Mouse (Mus musculus): ENCODE measurements around the gene Slc30a2. TPM values are rescaled to one million over a fixed set of nuclear protein-coding genes. Genes with fewer than 3 reads are reported as not detected.

The Slc30a2 gene
- polyA plus RNA-seq, 1 experiment, result 33.3 TPM

- H3K4me1 ChIP-seq (ENCODE audit: control insufficient read depth, insufficient read depth, low read length), result no peaks in the 10 kb centered on the region
- DNase-seq, result no peak
- no peaks in the 10 kb centered on the region for H3K27me3 ChIP-seq (replicated peaks; ENCODE audit: control insufficient read depth, insufficient read depth, low read length)
- H3K4me3 ChIP-seq (ENCODE audit: insufficient read depth, low read depth, low read length), result no peak overlapping the region
- no peak overlapping the region for H3K27ac ChIP-seq (ENCODE audit: insufficient read depth, low read depth, low read length)
- no peaks in the 10 kb centered on the region for H3K36me3 ChIP-seq (ENCODE audit: control insufficient read depth, insufficient read depth, low read length)
- TF ChIP-seq CTCF (conservative IDR thresholded peaks at IDR 0.05; ENCODE audit: insufficient read depth, insufficient read length, low read depth, low read length) (no peak), POLR2A (IDR thresholded peaks at IDR 0.05; ENCODE audit: low read depth, low read length) (no peak)
- 91% methylated on average over 5 of the region's 5 CpGs for WGBS
Observed at GRCm38 (mm10) chr4:134319074-134319473, 23.9 kb upstream of the Slc30a2 start.

GRCm38 (mm10) chr4:134319674-134320073 is 23.3 kb upstream of the Slc30a2 start:
- no peak overlapping the region for H3K27ac ChIP-seq (ENCODE audit: insufficient read depth, low read depth, low read length)
- H3K4me3 ChIP-seq (ENCODE audit: insufficient read depth, low read depth, low read length), result no peak overlapping the region
- H3K4me1 ChIP-seq (ENCODE audit: control insufficient read depth, insufficient read depth, low read length), result no peaks in the 10 kb centered on the region; the same call in 1 of the 2 replicates
- 67% methylated on average over 5 of the region's 5 CpGs for WGBS
- no peak for DNase-seq
- no peaks in the 10 kb centered on the region for H3K36me3 ChIP-seq (ENCODE audit: control insufficient read depth, insufficient read depth, low read length)
- H3K27me3 ChIP-seq (replicated peaks; ENCODE audit: control insufficient read depth, insufficient read depth, low read length), result no peaks in the 10 kb centered on the region
- TF ChIP-seq POLR2A (IDR thresholded peaks at IDR 0.05; ENCODE audit: low read depth, low read length), result no peak
- no peak for TF ChIP-seq CTCF (conservative IDR thresholded peaks at IDR 0.05; ENCODE audit: insufficient read depth, insufficient read length, low read depth, low read length)

- Histone ChIP-seq H3K4me1 (ENCODE audit: control insufficient read depth, insufficient read depth, low read length) (peaks cover 5% of the 10 kb centered on the region; the same call in 1 of the 2 replicates), H3K36me3 (ENCODE audit: control insufficient read depth, insufficient read depth, low read length) (no peaks in the 10 kb centered on the region), H3K27ac (ENCODE audit: insufficient read depth, low read depth, low read length) (no peak overlapping the region), H3K4me3 (ENCODE audit: insufficient read depth, low read depth, low read length) (no peak overlapping the region), H3K27me3 (replicated peaks; ENCODE audit: control insufficient read depth, insufficient read depth, low read length) (no peaks in the 10 kb centered on the region)
- WGBS, result 66% methylated on average over 3 of the region's 3 CpGs
- TF ChIP-seq POLR2A (IDR thresholded peaks at IDR 0.05; ENCODE audit: low read depth, low read length), result no peak
- peak; percentile 39; the same call in 1 of the 2 replicates for TF ChIP-seq CTCF (conservative IDR thresholded peaks at IDR 0.05; ENCODE audit: insufficient read depth, insufficient read length, low read depth, low read length)
- no peak for DNase-seq
Observed at GRCm38 (mm10) chr4:134321524-134321923, 21.5 kb upstream of the Slc30a2 start.

- TF ChIP-seq POLR2A (IDR thresholded peaks at IDR 0.05; ENCODE audit: low read depth, low read length) (peak; percentile 29), CTCF (conservative IDR thresholded peaks at IDR 0.05; ENCODE audit: insufficient read depth, insufficient read length, low read depth, low read length) (no peak)
- no peaks in the 10 kb centered on the region for H3K27me3 ChIP-seq (replicated peaks; ENCODE audit: control insufficient read depth, insufficient read depth, low read length)
- peak; percentile 93 for DNase-seq
- H3K4me1 ChIP-seq (ENCODE audit: control insufficient read depth, insufficient read depth, low read length), result peaks cover 5% of the 10 kb centered on the region; the same call in 1 of the 2 replicates
- WGBS, result 24% methylated on average over 5 of the region's 5 CpGs
- H3K27ac ChIP-seq (ENCODE audit: insufficient read depth, low read depth, low read length), result peak overlapping the region; percentile 80
- H3K36me3 ChIP-seq (ENCODE audit: control insufficient read depth, insufficient read depth, low read length), result no peaks in the 10 kb centered on the region
- peak overlapping the region; percentile 58 for H3K4me3 ChIP-seq (ENCODE audit: insufficient read depth, low read depth, low read length)
Observed at GRCm38 (mm10) chr4:134324655-134325054, 18.3 kb upstream of the Slc30a2 start.

GRCm38 (mm10) chr4:134326859-134327530 is 16.0 kb upstream of the Slc30a2 start:
- DNase-seq, result peak; percentile 95
- Histone ChIP-seq H3K4me1 (ENCODE audit: control insufficient read depth, insufficient read depth, low read length) (peaks cover 13% of the 10 kb centered on the region; the same call in 1 of the 2 replicates), H3K4me3 (ENCODE audit: insufficient read depth, low read depth, low read length) (peak overlapping the region; percentile 23), H3K27me3 (replicated peaks; ENCODE audit: control insufficient read depth, insufficient read depth, low read length) (no peaks in the 10 kb centered on the region), H3K36me3 (ENCODE audit: control insufficient read depth, insufficient read depth, low read length) (no peaks in the 10 kb centered on the region), H3K27ac (ENCODE audit: insufficient read depth, low read depth, low read length) (peak overlapping the region; percentile 80)
- 45% methylated on average over 5 of the region's 5 CpGs for WGBS
- TF ChIP-seq CTCF (conservative IDR thresholded peaks at IDR 0.05; ENCODE audit: insufficient read depth, insufficient read length, low read depth, low read length), result no peak
- no peak for TF ChIP-seq POLR2A (IDR thresholded peaks at IDR 0.05; ENCODE audit: low read depth, low read length)

GRCm38 (mm10) chr4:134328151-134328550 is 14.8 kb upstream of the Slc30a2 start:
- Histone ChIP-seq H3K4me3 (ENCODE audit: insufficient read depth, low read depth, low read length) (peak overlapping the region; percentile 23; the same call in 1 of the 2 replicates), H3K27me3 (replicated peaks; ENCODE audit: control insufficient read depth, insufficient read depth, low read length) (no peaks in the 10 kb centered on the region), H3K27ac (ENCODE audit: insufficient read depth, low read depth, low read length) (peak overlapping the region; percentile 78), H3K4me1 (ENCODE audit: control insufficient read depth, insufficient read depth, low read length) (peaks cover 13% of the 10 kb centered on the region; the same call in 1 of the 2 replicates), H3K36me3 (ENCODE audit: control insufficient read depth, insufficient read depth, low read length) (no peaks in the 10 kb centered on the region)
- TF ChIP-seq POLR2A (IDR thresholded peaks at IDR 0.05; ENCODE audit: low read depth, low read length) (no peak), CTCF (conservative IDR thresholded peaks at IDR 0.05; ENCODE audit: insufficient read depth, insufficient read length, low read depth, low read length) (no peak)
- WGBS, result 37% methylated on average over 8 of the region's 8 CpGs
- peak; percentile 77 for DNase-seq

- 84% methylated on average over 8 of the region's 8 CpGs for WGBS
- H3K4me3 ChIP-seq (ENCODE audit: insufficient read depth, low read depth, low read length), result no peak overlapping the region
- no peaks in the 10 kb centered on the region for H3K27me3 ChIP-seq (replicated peaks; ENCODE audit: control insufficient read depth, insufficient read depth, low read length)
- peak overlapping the region; percentile 78 for H3K27ac ChIP-seq (ENCODE audit: insufficient read depth, low read depth, low read length)
- TF ChIP-seq POLR2A (IDR thresholded peaks at IDR 0.05; ENCODE audit: low read depth, low read length), result no peak
- no peak for TF ChIP-seq CTCF (conservative IDR thresholded peaks at IDR 0.05; ENCODE audit: insufficient read depth, insufficient read length, low read depth, low read length)
- no peaks in the 10 kb centered on the region for H3K36me3 ChIP-seq (ENCODE audit: control insufficient read depth, insufficient read depth, low read length)
- DNase-seq, result no peak
- H3K4me1 ChIP-seq (ENCODE audit: control insufficient read depth, insufficient read depth, low read length), result peaks cover 13% of the 10 kb centered on the region; the same call in 1 of the 2 replicates
Observed at GRCm38 (mm10) chr4:134328832-134329231, 14.1 kb upstream of the Slc30a2 start.
